Mouse (Mus musculus) lung, embryonic 14.5 days (tissue): Measurements from ENCODE around the gene Apobec1. TPM values are rescaled to one million over a fixed set of nuclear protein-coding genes. Genes with fewer than 3 reads are reported as not detected.
A peak's percentile ranks its signal among the peaks of the same experiment; 100 is the strongest.
"Not testable (repeated sequence)": the region's sequence is repeated elsewhere in the genome, so short reads cannot be mapped to it uniquely, and the experiment has no call there.

Experiments
- ATAC-seq: fragments of 200-750 bp; cut with Nextera tagmentation; 2 replicates; pipeline ENCODE4 v1.8.0; 2017; ENCODE audit warnings: mild to moderate bottlenecking, moderate TSS enrichment, moderate library complexity; ENCODE audit not compliant: insufficient read depth
- DNase-seq: peaks from one replicate; pipeline ENCODE4 v3.0.0-alpha.2; 2015
- H3K27ac ChIP-seq: fragments of 300-500 bp; sonication (generic); 2 replicates; pipeline ENCODE4 v1.5.1; 2014; ENCODE audit warnings: low read depth, mild to moderate bottlenecking, moderate library complexity
- H3K27me3 ChIP-seq: fragments of 300-500 bp; sonication (generic); 2 replicates; pipeline ENCODE4 v1.6.1; 2014; ENCODE audit warnings: low read length, control low read depth; ENCODE audit not compliant: insufficient read depth
- H3K36me3 ChIP-seq: fragments of 300-500 bp; sonication (generic); 2 replicates; pipeline ENCODE4 v1.6.1; 2014; ENCODE audit warnings: control low read depth; ENCODE audit not compliant: insufficient read depth
- H3K4me1 ChIP-seq: fragments of 300-500 bp; sonication (generic); 2 replicates; pipeline ENCODE4 v1.6.1; 2014; ENCODE audit warnings: antibody characterized with exemption, control low read depth; ENCODE audit not compliant: insufficient read depth
- H3K4me2 ChIP-seq: fragments of 300-500 bp; sonication (generic); 2 replicates; pipeline ENCODE4 v1.6.1; 2014; ENCODE audit warnings: mild to moderate bottlenecking
- H3K4me3 ChIP-seq: fragments of 300-500 bp; sonication (generic); 2 replicates; pipeline ENCODE4 v1.5.1; 2014; ENCODE audit warnings: low read depth, low read length
- H3K9ac ChIP-seq: fragments of 300-500 bp; sonication (generic); 2 replicates; pipeline ENCODE4 v1.6.1; 2014
- H3K9me3 ChIP-seq: fragments of 300-500 bp; sonication (generic); 2 replicates; pipeline ENCODE4 v1.6.1; 2016; ENCODE audit warnings: low read depth, low read length, control low read depth
- CTCF ChIP-seq: IDR thresholded peaks from 2 replicates; pipeline ENCODE4 v1.5.1; 2016; ENCODE audit warnings: antibody characterized with exemption, low read depth
- WGBS: fragments of 180-500 bp; shearing (Covaris S2); extraction: QIAGEN DNeasy Blood & Tissue Kit; methylation state at CpG from one replicate; pipeline ENCODE4 v1.1.7; 2014; 5-methylcytosine and 5-hydroxymethylcytosine counted together
- polyA plus RNA-seq: library from polyadenylated mRNA; unstranded; fragments of >200 nt; fragmentation: Nextera tagmentation; extraction: Ambion mirVana; gene quantifications from 2 replicates; pipeline ENCODE4 v1.2.1, GENCODE M21; 2014

Gene Apobec1
- polyA plus RNA-seq: 5.8 and 6.3 TPM in 2 replicates

DNA sequence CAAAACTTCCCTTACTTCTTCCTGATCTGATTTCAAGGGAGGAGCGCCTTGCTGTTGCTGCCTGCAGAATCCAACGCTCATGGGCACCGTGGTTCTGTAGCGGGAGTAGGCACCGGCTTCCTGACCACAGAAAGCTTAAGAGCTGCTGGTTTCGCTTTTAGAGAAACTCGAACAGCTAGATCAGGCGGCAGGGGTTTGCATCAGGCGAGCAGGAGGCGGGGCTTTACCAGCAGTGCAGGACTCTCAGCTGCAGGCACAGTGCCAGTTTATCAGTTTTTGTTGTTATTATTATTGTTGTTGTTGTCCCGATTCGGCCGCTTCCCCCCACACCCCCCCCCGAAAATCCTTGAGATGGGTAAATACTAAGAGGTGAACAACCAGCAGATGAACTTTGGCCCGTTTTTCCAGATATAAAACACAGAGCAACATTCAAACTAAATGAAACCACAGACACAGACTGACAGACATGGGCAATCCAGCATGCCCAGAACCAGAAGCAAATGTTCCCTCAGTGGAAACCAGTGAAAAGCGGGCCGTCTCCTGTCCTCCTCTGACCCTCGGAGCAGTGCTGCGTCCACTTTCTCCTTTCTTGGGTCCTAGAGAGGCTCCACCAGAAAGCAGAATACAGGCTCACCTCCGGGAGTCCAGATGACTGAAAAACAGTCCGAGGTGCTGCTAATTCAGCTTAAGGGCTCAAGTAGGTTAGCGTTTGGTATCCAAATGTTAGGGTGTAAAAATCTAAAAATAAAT lies at the start of gene Apobec1:
TSS of gene Apobec1 (minus strand) at position 203 of the 750 bp plus-strand sequence.
- peak; percentile 92 for ATAC-seq
- no peaks in the 10 kb centered on the region for H3K27me3 ChIP-seq
- H3K4me1 ChIP-seq: no peaks in the 10 kb centered on the region
- H3K4me3 ChIP-seq: peak within 1 kb of the TSS; percentile 48
- peak within 1 kb of the TSS; percentile 62 for H3K9ac ChIP-seq
- 3% methylated on average over 22 of the region's 22 CpGs for WGBS
- no peaks in the 10 kb centered on the region for H3K9me3 ChIP-seq
- no peaks in the 10 kb centered on the region for H3K36me3 ChIP-seq
- H3K27ac ChIP-seq: peak within 1 kb of the TSS; percentile 73; the same call in 1 of the 2 replicates
- no peak for TF ChIP-seq CTCF
- DNase-seq: peak; percentile 89
- peak within 1 kb of the TSS; percentile 70 for H3K4me2 ChIP-seq

DNA sequence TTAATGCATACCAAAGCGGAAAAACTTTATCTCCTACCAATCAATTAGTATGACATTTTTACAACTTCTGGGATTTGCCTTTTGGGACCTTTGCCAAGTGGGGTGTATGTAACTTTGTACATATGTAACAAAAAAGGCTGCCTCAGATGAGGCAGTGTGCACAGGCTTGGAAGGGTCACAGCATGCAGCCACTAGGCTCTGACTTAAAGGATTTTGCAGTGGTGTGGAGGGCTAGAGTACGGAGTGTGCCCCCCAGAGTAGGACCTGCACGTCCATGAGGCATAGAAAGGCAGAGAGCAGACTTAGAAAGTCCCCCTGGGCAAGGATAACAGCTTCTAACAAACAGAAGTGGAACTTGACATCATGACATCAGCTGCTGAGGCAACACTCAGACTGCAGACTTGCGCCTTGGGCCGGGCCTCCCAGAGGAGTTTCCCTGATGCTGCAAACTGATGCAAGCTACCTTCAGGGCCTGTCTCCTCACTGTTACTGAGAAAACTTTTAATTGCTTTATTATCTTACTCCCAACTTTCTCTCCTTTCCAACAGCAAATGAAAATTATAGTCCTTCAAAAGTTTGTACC lies 48.2 kb upstream of the Apobec1 start:
- H3K36me3 ChIP-seq: no peaks in the 10 kb centered on the region
- DNase-seq: no peak

DNA sequence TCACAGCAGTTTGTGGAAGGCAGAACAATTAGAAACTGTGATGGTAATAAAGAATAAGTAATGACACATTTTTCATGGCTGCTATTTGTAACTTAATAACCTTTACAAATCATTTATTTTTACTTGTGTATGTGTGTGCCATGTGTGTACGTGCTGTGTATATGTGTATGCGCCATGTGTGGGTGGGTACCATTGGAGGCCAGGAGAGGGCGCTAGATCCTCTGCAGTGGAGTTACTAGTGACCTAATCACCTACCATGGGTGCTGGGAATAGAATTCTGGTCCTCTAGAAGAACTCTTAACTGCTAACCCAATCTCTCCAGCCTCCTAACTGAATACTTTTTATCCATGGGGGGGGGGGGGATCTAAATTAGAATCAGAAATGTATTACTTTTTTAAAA lies 47.7 kb upstream of the Apobec1 start:
- no peaks in the 10 kb centered on the region for H3K4me1 ChIP-seq
- no peak overlapping the region for H3K4me3 ChIP-seq
- no peak for TF ChIP-seq CTCF
- no peak for ATAC-seq
- H3K9me3 ChIP-seq: no peaks in the 10 kb centered on the region
- 75% methylated on average over 3 of the region's 3 CpGs for WGBS
- no peak overlapping the region for H3K27ac ChIP-seq
- no peaks in the 10 kb centered on the region for H3K27me3 ChIP-seq
- H3K4me2 ChIP-seq: no peak overlapping the region
- DNase-seq: no peak
- no peak overlapping the region for H3K9ac ChIP-seq
- H3K36me3 ChIP-seq: no peaks in the 10 kb centered on the region

More for the DNA sequence above, 48.2 kb upstream of the Apobec1 start:
- H3K4me2 ChIP-seq: no peak overlapping the region
- no peak overlapping the region for H3K27ac ChIP-seq
- 60% methylated on average over 5 of the region's 5 CpGs for WGBS
- no peak for TF ChIP-seq CTCF
- no peaks in the 10 kb centered on the region for H3K4me1 ChIP-seq
- H3K9me3 ChIP-seq: no peaks in the 10 kb centered on the region
- no peaks in the 10 kb centered on the region for H3K27me3 ChIP-seq
- H3K4me3 ChIP-seq: no peak overlapping the region
- ATAC-seq: no peak
- H3K9ac ChIP-seq: no peak overlapping the region

DNA sequence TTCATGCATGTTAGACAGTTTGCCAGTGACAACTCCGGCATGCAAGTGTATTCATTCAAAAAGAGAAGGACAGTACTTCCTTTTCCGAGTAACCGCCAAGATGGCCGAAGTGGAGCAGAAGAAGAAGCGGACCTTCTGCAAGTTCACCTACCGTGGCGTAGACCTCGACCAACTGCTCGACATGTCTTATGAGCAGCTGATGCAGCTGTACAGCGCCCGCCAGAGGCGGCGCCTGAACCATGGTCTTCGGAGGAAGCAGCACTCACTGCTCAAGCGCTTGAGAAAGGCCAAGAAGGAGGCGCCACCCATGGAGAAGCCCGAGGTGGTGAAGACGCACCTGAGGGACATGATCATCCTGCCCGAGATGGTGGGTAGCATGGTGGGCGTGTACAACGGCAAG lies 42.0 kb upstream of the Apobec1 start:
- H3K36me3 ChIP-seq, H3K27ac ChIP-seq, H3K9me3 ChIP-seq, DNase-seq, H3K9ac ChIP-seq, H3K4me3 ChIP-seq, H3K4me2 ChIP-seq, H3K27me3 ChIP-seq, ATAC-seq, H3K4me1 ChIP-seq: not testable (repeated sequence)
- 91% methylated on average over 20 of the region's 21 CpGs for WGBS

DNA sequence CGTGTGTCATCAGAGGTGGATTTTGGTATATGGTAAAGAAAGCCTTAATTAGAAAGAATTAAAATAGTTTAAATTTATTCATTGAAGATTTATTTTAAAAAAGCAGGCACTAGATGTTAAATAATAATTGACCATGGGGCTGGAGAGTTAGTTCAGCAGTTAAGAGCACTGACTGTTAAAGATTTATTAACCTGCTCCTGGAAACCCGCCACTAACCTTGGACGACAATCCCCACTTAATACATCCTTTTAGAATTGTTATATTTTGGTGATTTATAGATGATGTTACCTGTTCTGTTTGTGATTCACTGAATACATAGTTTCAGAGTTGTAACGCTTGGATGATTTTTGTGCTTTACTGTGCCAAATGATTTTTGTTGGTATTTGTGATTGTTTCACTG lies 35.3 kb upstream of the Apobec1 start:
- not testable (repeated sequence) for DNase-seq, H3K27me3 ChIP-seq, H3K9ac ChIP-seq, H3K4me3 ChIP-seq, H3K4me2 ChIP-seq, H3K9me3 ChIP-seq, H3K27ac ChIP-seq, H3K4me1 ChIP-seq, H3K36me3 ChIP-seq, ATAC-seq
- WGBS: 71% methylated on average over 4 of the region's 4 CpGs

DNA sequence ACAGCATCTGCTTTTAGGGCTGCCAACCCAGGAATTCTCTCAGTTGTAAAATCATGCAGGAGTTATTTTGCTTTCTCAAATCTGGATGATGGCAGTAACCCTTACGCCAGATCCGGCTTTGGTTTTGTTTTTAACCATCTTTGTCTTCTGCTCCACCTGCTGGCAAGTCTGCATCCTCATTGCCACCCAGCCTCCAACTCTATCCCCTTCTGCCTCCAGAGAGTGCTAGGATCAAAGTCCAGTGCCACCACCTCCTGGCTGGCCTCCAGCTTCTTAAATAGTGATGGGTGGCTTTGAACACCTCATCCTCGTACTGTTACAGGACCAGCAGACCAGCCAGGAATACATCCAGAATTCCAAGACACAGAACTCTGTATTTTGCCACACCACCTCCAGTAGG lies 34.4 kb upstream of the Apobec1 start:
- no peaks in the 10 kb centered on the region for H3K9me3 ChIP-seq
- no peak for DNase-seq
- H3K4me3 ChIP-seq: no peak overlapping the region
- TF ChIP-seq CTCF: no peak
- no peak for ATAC-seq
- H3K9ac ChIP-seq: no peak overlapping the region
- H3K27me3 ChIP-seq: no peaks in the 10 kb centered on the region
- no peaks in the 10 kb centered on the region for H3K4me1 ChIP-seq
- no peaks in the 10 kb centered on the region for H3K36me3 ChIP-seq
- WGBS: 73% methylated on average over 3 of the region's 3 CpGs
- no peak overlapping the region for H3K27ac ChIP-seq
- no peak overlapping the region for H3K4me2 ChIP-seq

DNA sequence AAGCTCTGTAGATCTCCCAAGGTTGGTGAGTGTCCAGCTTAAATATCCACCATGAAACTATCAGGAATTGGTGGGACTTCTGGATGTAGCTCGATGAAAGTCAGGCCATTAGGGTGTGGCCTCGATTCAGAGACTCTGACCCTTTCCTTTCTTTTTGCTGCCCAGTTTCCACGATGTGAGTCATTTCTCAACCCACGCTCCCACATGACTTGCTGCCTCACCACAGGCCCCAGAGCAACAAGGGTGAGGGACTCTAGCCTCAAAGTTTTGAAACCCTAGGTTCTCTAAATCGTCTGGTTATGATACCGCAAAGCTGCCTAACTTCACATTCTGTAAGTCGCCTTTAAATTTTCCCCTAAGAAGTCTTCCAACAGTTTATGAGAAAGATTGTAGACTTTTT lies 33.1 kb upstream of the Apobec1 start:
- WGBS: 78% methylated on average over 7 of the region's 7 CpGs
- Histone ChIP-seq H3K4me1 (no peaks in the 10 kb centered on the region), H3K27ac (no peak overlapping the region), H3K36me3 (no peaks in the 10 kb centered on the region), H3K4me3 (no peak overlapping the region), H3K9ac (no peak overlapping the region), H3K9me3 (no peaks in the 10 kb centered on the region), H3K4me2 (no peak overlapping the region), H3K27me3 (no peaks in the 10 kb centered on the region)
- ATAC-seq (no peak), DNase-seq (no peak)
- no peak for TF ChIP-seq CTCF
